Mouse (Mus musculus): ENCODE measurements around the gene Edn1. TPM values are rescaled to one million over a fixed set of nuclear protein-coding genes. Genes with fewer than 3 reads are reported as not detected.

Gene Edn1
- total and polyA plus RNA-seq, 3 experiments = 0.11 TPM; not detected in 2

- ATAC-seq (ENCODE audit: extremely low read depth, insufficient number of reproducible peaks, low FRiP score, poor library complexity, severe bottlenecking) = no peak
- Histone ChIP-seq H3K4me3 (ENCODE audit: low read depth, low read length) (no peak overlapping the region), H3K9me3 (replicated peaks) (no peaks in the 10 kb centered on the region), H3K27me3 (ENCODE audit: insufficient read depth, low read length) (no peaks in the 10 kb centered on the region; the same call in 1 of the 2 replicates), H3K4me1 (ENCODE audit: insufficient read depth, low read depth, low read length) (no peaks in the 10 kb centered on the region), H3K36me3 (replicated peaks) (no peaks in the 10 kb centered on the region)
- TF ChIP-seq TAL1 (conservative IDR thresholded peaks at IDR 0.05; ENCODE audit: low read depth, low read length) = no peak
- TF ChIP-seq CTCF (IDR thresholded peaks at IDR 0.05; ENCODE audit: low read depth, low read length) = no peak
- no peak for TF ChIP-seq GATA2 (IDR thresholded peaks at IDR 0.05; ENCODE audit: borderline replicate concordance, low read depth, low read length)
- DNase-seq (ENCODE audit: low spot score) = no peak
Measured at GRCm38 (mm10) chr13:42276774-42277454, 24.4 kb upstream of the Edn1 start.

- no peak for ATAC-seq (ENCODE audit: extremely low read depth, insufficient number of reproducible peaks, low FRiP score, poor library complexity, severe bottlenecking)
- H3K4me3 ChIP-seq (ENCODE audit: low read depth, low read length) = no peak overlapping the region
- H3K27me3 ChIP-seq (ENCODE audit: insufficient read depth, low read length) = no peaks in the 10 kb centered on the region; the same call in 1 of the 2 replicates
- DNase-seq (ENCODE audit: low spot score) = no peak
- H3K9me3 ChIP-seq (replicated peaks) = no peaks in the 10 kb centered on the region
- TF ChIP-seq TAL1 (conservative IDR thresholded peaks at IDR 0.05; ENCODE audit: low read depth, low read length) = no peak
- TF ChIP-seq CTCF (IDR thresholded peaks at IDR 0.05; ENCODE audit: low read depth, low read length) = no peak
- TF ChIP-seq GATA1 (IDR thresholded peaks at IDR 0.05; ENCODE audit: borderline replicate concordance, low read length) = no peak
- TF ChIP-seq POLR2AphosphoS5 (IDR thresholded peaks at IDR 0.05; ENCODE audit: insufficient replicate concordance, low read depth, low read length) = no peak
- no peak for TF ChIP-seq GATA2 (IDR thresholded peaks at IDR 0.05; ENCODE audit: borderline replicate concordance, low read depth, low read length)
- no peaks in the 10 kb centered on the region for H3K4me1 ChIP-seq (ENCODE audit: insufficient read depth, low read depth, low read length)
- no peaks in the 10 kb centered on the region for H3K36me3 ChIP-seq (replicated peaks)
Measured at GRCm38 (mm10) chr13:42277751-42278150, 23.5 kb upstream of the Edn1 start.

DNA sequence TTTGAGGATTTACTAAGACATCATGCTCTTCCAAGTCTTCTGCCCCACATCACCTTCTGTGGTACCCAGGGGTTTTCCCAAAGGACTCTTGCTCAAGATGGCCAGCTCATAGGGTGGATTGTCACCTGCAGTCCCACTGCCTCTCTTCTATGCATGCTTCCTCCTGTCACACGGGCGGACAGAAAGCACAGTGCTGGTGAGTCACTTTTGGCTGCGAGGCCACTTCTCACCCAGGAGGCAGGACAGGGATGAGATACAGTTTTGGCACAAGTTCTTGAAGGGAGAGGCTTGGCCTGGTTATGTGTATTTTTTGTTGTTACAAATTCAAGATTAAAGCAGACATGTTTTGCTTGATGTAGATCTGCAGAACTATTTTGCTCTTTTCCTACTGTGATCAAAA, 15.4 kb upstream of the Edn1 start:
- Histone ChIP-seq H3K36me3 (replicated peaks) (no peaks in the 10 kb centered on the region), H3K4me1 (ENCODE audit: insufficient read depth, low read depth, low read length) (no peaks in the 10 kb centered on the region), H3K4me3 (ENCODE audit: low read depth, low read length) (no peak overlapping the region), H3K9me3 (replicated peaks) (no peaks in the 10 kb centered on the region), H3K27me3 (ENCODE audit: insufficient read depth, low read length) (no peaks in the 10 kb centered on the region)
- no peak for DNase-seq (ENCODE audit: low spot score)
- no peak for ATAC-seq (ENCODE audit: extremely low read depth, insufficient number of reproducible peaks, low FRiP score, poor library complexity, severe bottlenecking)
- TF ChIP-seq GATA1 (IDR thresholded peaks at IDR 0.05; ENCODE audit: borderline replicate concordance, low read length) = no peak
- no peak for TF ChIP-seq GATA2 (IDR thresholded peaks at IDR 0.05; ENCODE audit: borderline replicate concordance, low read depth, low read length)
- no peak for TF ChIP-seq CTCF (IDR thresholded peaks at IDR 0.05; ENCODE audit: low read depth, low read length)
- TF ChIP-seq TAL1 (conservative IDR thresholded peaks at IDR 0.05; ENCODE audit: low read depth, low read length) = no peak
- TF ChIP-seq POLR2AphosphoS5 (IDR thresholded peaks at IDR 0.05; ENCODE audit: insufficient replicate concordance, low read depth, low read length) = no peak

DNA sequence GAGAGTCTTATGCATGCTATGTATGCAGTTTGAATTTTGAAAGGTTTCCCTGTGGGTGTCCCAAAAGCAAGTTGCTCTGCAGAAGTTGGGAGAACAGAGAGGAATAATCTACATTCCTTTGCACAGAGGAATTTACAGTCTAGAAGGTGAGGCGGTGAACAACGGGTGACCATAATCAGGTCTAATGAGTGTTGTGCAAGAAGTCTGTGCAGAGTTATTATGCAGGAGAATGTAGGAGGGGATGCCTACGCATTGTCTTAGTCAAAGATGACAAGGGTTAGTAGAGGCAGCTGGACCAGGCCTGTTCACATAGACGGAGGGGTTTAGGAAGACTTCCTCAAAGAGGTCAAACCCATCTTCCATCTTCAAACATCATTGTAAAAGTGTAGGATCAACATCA, 14.5 kb upstream of the Edn1 start:
- Histone ChIP-seq H3K36me3 (replicated peaks) (no peaks in the 10 kb centered on the region), H3K4me1 (ENCODE audit: insufficient read depth, low read depth, low read length) (no peaks in the 10 kb centered on the region), H3K9me3 (replicated peaks) (no peaks in the 10 kb centered on the region), H3K27me3 (ENCODE audit: insufficient read depth, low read length) (no peaks in the 10 kb centered on the region), H3K4me3 (ENCODE audit: low read depth, low read length) (no peak overlapping the region)
- DNase-seq (ENCODE audit: low spot score) (no peak), ATAC-seq (ENCODE audit: extremely low read depth, insufficient number of reproducible peaks, low FRiP score, poor library complexity, severe bottlenecking) (no peak)
- TF ChIP-seq TAL1 (conservative IDR thresholded peaks at IDR 0.05; ENCODE audit: low read depth, low read length) (no peak), GATA1 (IDR thresholded peaks at IDR 0.05; ENCODE audit: borderline replicate concordance, low read length) (no peak), GATA2 (IDR thresholded peaks at IDR 0.05; ENCODE audit: borderline replicate concordance, low read depth, low read length) (no peak), POLR2AphosphoS5 (IDR thresholded peaks at IDR 0.05; ENCODE audit: insufficient replicate concordance, low read depth, low read length) (no peak), CTCF (IDR thresholded peaks at IDR 0.05; ENCODE audit: low read depth, low read length) (no peak)

DNA sequence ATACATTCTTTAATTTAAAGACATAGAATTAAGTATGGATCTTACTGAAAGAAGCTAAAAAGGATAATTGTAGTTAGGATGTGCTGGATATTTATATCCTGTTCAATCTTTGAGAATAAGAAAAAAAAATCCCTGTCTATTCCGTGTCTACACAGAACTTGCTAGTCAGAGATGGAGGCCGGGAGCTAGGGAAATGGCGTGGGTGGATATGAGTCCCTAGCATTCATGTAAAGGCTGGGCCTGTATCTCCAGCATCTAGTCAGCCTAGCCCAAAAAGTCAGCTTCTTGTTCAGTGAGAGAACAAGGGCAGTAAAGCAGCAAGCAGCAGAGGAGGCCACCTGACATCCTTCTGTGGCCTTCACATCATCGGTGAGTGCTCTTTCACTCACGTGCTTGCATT, 8.7 kb upstream of the Edn1 start:
- Histone ChIP-seq H3K4me1 (ENCODE audit: insufficient read depth, low read depth, low read length) (no peaks in the 10 kb centered on the region), H3K27me3 (ENCODE audit: insufficient read depth, low read length) (no peaks in the 10 kb centered on the region), H3K9me3 (replicated peaks) (no peaks in the 10 kb centered on the region), H3K36me3 (replicated peaks) (no peaks in the 10 kb centered on the region), H3K4me3 (ENCODE audit: low read depth, low read length) (no peak overlapping the region)
- TF ChIP-seq CTCF (IDR thresholded peaks at IDR 0.05; ENCODE audit: low read depth, low read length) = no peak
- TF ChIP-seq GATA2 (IDR thresholded peaks at IDR 0.05; ENCODE audit: borderline replicate concordance, low read depth, low read length) = no peak
- no peak for TF ChIP-seq GATA1 (IDR thresholded peaks at IDR 0.05; ENCODE audit: borderline replicate concordance, low read length)
- no peak for TF ChIP-seq POLR2AphosphoS5 (IDR thresholded peaks at IDR 0.05; ENCODE audit: insufficient replicate concordance, low read depth, low read length)
- no peak for TF ChIP-seq TAL1 (conservative IDR thresholded peaks at IDR 0.05; ENCODE audit: low read depth, low read length)
- DNase-seq (ENCODE audit: low spot score) = no peak
- ATAC-seq (ENCODE audit: extremely low read depth, insufficient number of reproducible peaks, low FRiP score, poor library complexity, severe bottlenecking) = no peak

DNA sequence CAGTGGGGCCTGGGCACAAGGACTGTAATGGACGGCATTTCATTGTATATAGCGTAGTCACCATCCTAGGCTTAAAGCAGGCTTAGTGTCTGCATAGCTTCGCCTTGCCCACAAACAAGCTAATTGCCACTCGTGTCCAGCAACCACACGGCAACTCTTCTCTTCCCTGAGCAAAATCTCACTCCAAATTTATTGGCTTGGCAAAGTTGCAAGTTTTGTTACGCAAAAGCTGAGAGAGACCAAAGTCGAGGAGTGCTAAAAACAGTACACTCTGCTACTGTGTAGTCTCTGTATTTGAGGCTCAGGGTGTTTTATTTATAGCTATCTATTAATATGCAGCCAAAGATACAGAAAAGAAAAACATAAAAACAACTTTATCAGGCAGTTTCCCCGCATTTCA, 3.0 kb upstream of the Edn1 start:
- no peaks in the 10 kb centered on the region for H3K4me1 ChIP-seq (ENCODE audit: insufficient read depth, low read depth, low read length)
- no peak overlapping the region for H3K4me3 ChIP-seq (ENCODE audit: low read depth, low read length)
- TF ChIP-seq POLR2AphosphoS5 (IDR thresholded peaks at IDR 0.05; ENCODE audit: insufficient replicate concordance, low read depth, low read length) (no peak), GATA1 (IDR thresholded peaks at IDR 0.05; ENCODE audit: borderline replicate concordance, low read length) (no peak), CTCF (IDR thresholded peaks at IDR 0.05; ENCODE audit: low read depth, low read length) (no peak), TAL1 (conservative IDR thresholded peaks at IDR 0.05; ENCODE audit: low read depth, low read length) (no peak), GATA2 (IDR thresholded peaks at IDR 0.05; ENCODE audit: borderline replicate concordance, low read depth, low read length) (no peak)
- no peaks in the 10 kb centered on the region for H3K36me3 ChIP-seq (replicated peaks)
- H3K9me3 ChIP-seq (replicated peaks) = no peaks in the 10 kb centered on the region
- DNase-seq (ENCODE audit: low spot score) = no peak
- ATAC-seq (ENCODE audit: extremely low read depth, insufficient number of reproducible peaks, low FRiP score, poor library complexity, severe bottlenecking) = no peak
- no peaks in the 10 kb centered on the region for H3K27me3 ChIP-seq (ENCODE audit: insufficient read depth, low read length)
